Mouse (Mus musculus): Measurements from ENCODE around the gene Neurl2.
"Not testable (repeated sequence)": the region's sequence is repeated elsewhere in the genome, so short reads cannot be mapped to it uniquely, and the experiment has no call there.

Gene Neurl2

DNA sequence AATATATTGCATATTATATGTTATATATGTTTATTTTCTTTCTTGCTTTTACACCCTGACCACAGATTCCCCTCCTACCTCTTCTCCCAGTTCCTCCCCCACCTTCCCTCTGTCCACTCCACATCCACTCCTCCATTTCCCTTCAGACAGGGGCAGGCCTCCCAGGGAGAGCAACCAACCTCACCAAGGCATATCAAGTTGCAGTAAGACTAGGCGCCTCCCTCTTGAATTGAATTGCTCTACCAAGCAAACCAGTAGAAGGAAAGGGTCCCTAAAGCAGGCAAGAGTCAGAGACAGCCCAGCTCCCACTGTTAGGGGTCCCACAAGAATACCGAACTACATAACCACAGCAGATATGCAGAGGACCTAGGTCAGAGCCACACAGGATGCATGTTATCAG lies 25.9 kb upstream of the Neurl2 start:
- in situ Hi-C loops (cut with MboI; ENCODE audit: low sequenced_read_pairs), result no loop called here

DNA sequence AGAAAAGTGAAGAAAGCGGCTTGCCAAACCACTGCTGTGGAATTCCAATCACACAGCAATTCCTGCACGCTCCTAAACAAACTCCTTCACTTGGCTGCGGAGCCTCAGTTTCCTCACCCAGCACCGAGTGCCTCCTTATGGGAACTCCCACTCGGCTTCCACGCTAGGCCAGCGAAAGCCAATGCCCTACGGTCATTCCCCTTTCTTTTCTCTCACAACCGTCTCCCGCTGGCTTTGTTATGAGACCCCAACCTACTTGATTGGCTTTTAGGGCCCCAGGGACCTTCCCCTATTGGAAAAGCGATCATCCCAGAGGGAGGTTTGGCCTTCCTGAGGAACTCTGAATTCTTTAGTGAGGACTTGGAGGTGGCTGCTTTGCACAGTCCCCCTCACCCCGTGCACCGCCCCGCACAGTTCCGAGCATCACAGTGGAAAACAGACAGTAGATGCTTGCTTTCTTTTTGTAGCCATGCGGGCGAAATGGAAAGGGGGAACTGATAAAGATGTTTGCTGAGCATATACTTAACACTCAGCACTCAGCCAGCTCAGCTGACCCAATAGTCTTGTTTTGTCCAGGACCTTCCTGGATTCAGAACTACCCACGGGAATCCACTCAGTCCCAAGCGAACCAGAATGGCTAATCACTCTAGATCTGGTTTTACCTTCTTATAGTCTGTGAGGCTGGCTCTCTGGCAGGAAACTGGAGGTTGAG lies 24.7 kb upstream of the Neurl2 start:
- in situ Hi-C loops (cut with MboI; ENCODE audit: low sequenced_read_pairs), result no loop called here

DNA sequence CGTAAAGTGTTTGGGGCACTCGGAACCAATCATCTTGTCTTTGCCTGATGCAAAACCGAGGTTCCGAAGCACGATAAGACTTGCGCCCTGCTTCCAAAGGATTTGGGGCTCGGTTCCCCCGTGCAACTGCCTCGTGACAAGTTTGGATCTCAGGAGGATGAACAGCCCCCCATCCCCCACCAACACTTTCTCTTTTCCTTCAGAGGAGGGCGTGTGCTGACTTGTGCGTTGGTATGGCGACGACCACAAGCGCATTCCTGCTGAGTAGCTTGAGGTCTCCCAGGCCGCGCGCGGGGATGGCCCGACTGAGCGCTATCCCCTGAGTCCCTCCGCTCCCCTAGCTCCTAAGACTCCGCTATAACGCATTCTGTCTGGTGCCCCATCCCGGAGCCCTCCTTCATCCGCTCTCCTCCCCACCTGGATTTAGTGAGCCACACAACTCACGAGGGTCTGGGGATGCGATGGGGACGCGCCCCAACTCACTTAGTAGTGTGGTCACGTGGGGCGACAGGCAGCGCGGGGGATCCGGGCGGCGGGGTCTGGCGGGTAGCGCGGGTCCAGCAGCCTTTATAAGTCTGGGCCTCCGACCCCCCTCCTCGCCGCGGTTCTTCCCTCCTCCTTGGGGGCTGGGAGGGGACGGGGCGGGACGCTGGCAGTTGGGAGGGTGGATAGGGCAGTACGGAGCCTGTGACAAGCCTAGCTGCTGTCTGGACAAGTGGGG lies 24.0 kb upstream of the Neurl2 start, which contains the start of gene Pltp:
TSS of gene Pltp (minus strand) at position 611 of the 721 bp plus-strand sequence.
- in situ Hi-C loops (cut with MboI; ENCODE audit: low sequenced_read_pairs), result no loop called here

- in situ Hi-C loops (cut with MboI; ENCODE audit: low sequenced_read_pairs), result no loop called here
Measured at GRCm38 (mm10) chr2:164856309-164857100, 23.2 kb upstream of the Neurl2 start.

DNA sequence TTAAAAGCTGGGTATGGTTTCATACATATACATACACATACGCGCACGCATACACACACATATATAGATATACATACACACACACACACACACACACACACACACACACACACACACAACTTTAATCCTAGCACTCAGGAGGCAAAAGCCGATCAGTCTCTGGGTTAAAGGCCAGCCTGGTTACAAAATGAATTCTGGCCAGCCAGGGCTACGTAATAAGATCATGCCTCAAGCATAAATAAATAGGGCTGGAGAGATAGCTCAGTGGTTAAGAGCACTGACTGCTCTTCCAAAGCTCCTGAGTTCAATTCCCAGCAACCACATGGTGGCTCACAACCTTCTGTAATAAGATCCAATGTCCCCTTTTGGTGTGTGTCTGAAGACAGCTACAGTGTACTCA lies 22.3 kb upstream of the Neurl2 start:
- in situ Hi-C loops (cut with MboI; ENCODE audit: low sequenced_read_pairs), result not testable (repeated sequence)

DNA sequence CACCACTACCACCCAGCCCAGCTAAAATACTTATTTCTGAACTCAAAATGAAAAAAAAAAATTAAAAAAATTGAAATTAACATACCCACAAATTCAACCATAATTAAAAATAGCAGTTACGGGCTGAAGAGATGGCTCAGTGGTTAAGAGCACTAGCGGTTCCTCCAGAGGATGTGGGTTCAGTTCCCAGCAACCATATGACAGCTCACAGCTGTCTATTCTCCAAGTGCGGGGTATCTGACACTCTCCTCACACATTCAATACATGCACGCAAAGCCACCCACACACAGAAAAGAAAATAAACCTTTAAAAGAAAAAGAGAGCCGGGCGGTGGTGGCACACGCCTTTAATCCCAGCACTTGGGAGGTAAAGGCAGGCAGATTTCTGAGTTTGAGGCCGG lies 16.8 kb upstream of the Neurl2 start:
- in situ Hi-C loops (cut with MboI; ENCODE audit: low sequenced_read_pairs), result no loop called here

DNA sequence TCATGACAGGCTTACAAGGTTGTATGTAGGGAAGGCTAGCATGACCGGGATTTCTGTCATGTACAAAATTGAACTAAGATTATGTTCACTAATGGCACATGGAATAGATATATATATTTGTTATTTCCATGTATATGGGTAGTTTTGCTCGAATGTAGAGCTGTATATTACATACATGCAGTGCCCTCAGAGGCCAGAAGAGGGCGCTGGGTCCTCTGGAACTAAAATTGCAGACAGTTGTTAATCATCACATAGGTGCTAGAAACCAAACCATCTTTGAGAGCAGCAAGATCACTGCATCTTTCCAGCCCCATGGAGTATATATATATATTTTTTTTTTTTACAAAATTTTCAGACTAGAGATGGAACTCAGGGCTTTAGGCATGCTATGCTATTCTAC lies 12.5 kb upstream of the Neurl2 start:
- in situ Hi-C loops (cut with MboI; ENCODE audit: low sequenced_read_pairs), result no loop called here

GRCm38 (mm10) chr2:164835164-164835563 lies 1.9 kb upstream of the Neurl2 start:
- in situ Hi-C loops (cut with MboI; ENCODE audit: low sequenced_read_pairs), result no loop called here

DNA sequence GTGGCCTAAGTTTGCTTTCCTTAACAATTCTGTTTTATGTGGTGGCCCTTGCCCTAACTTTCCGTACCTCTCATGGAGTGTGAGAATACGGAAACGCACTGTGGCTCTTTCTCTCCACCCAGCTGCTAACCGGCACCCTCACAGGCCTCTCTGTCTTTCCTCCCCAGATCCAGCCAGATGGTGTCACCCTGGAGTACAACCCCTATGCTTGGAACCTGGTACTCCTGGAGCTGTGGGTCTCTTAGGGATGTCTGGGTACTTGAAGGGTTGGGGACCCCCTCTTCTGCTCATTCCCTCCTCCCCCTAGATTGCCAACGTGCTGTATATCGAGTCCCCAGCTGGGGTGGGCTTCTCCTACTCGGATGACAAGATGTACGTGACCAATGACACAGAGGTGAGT lies 1.3 kb upstream of the Neurl2 start:
- in situ Hi-C loops (cut with MboI; ENCODE audit: low sequenced_read_pairs), result no loop called here

DNA sequence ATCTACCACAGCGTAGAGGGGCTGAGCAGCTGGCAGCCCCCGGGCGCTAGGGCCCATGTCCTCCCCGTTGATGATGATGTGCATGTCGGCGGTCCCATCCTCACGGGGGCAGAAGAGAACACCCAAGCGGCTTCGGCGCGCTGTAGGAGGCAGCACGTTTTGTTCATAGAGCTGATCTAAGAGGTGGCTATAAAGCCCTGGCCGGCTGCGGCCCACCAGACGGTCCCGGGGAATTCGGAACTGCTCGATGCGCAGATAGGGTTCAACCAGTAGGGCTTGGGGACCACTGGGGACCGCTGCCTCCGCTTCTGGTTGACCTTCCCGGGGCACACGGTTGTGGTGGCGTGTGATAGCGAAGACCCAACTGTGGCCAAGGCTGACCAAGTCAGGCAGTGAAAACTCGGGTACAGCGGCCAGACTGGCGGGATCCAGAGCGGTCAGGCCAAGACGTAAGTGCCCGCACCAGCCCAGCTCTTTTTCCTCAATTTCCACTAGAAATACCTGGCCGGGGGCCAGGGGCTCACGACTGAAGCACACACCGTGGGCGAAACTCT lies 431 bp downstream of the Neurl2 start, which contains the start of gene Ctsa:
TSS of gene Ctsa (plus strand) at position 126 of the 554 bp plus-strand sequence.
- in situ Hi-C loops (cut with MboI; ENCODE audit: low sequenced_read_pairs), result no loop called here

DNA sequence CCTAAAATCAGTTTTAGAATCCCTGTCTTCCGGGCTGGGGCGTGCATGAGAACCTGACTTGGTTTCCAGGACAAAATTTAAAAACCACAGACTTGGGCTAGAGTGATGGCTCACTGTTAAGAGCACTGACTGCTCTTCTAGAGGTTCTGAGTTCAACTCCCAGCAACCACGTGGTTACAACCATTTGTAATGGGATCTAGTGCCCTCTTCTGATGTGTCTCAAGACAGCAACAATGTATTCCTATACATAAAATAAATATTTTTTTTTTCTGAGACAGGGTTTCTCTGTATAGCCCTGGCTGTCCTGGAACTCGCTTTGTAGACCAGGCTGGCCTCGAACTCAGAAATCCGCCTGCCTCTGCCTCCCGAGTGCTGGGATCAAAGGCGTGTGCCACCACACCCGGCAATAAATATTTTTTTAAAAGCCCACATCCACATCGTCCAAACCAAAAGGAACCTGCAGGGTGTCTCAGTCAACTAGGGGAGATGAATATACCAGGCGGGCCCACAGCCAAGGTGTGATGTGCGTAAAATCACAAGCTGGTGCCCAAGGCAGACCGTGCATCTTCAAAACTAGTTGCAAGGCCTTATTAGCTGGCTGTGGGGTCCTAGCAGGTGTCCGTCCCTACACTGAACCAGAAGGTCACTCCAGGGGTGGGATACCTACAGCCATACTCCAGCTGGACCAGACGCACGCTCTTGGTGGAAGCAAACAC lies 1.1 kb downstream of the Neurl2 start:
- in situ Hi-C loops (cut with MboI; ENCODE audit: low sequenced_read_pairs), result no loop called here

DNA sequence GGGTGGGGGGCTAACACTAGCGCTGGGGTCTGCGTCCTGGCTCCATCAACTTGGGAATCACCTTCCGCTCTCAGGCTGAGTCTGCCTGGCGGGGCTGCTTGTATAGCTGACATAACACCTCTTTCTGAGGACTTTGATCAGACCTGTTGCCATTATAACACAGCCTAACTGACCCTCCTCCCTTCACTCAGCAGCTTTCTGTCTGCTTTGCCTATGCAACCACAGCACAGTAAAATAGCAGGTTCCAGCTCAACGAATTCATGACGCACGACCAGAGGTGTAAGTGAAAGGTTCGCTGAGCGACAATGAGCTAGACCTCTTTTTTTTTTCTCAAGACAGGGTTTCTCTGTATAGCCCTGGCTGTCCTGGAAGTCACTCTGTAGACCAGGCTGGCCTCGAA lies 2.2 kb downstream of the Neurl2 start:
- in situ Hi-C loops (cut with MboI; ENCODE audit: low sequenced_read_pairs), result no loop called here

DNA sequence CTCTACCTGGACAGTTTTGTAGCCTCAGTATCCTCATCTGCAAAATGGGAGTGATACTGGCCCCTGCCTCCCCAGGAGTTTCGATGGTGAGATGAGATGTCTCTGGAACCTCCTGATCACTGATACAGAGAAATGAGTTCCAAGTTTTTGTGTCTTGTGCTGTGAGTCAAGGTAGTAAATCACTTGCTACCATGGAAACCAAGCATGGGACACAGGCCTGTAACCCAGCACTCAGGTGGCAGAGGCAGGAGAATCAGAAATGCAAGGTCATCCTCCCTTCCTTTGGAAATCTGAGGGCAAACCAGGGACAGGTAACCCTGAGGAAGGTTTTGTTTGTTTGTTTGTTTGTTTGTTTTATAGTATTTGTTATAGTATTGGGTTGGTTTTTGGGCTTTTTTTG lies 4.2 kb downstream of the Neurl2 start:
- in situ Hi-C loops (cut with MboI; ENCODE audit: low sequenced_read_pairs), result no loop called here

- in situ Hi-C loops (cut with MboI; ENCODE audit: low sequenced_read_pairs), result no loop called here
Measured at GRCm38 (mm10) chr2:164828437-164828836, 4.8 kb downstream of the Neurl2 start, which contains the start of gene Spata25. Gene Spata25 (minus strand): TSS chr2:164828537.

GRCm38 (mm10) chr2:164827146-164827850 lies 6.0 kb downstream of the Neurl2 start:
- in situ Hi-C loops (cut with MboI; ENCODE audit: low sequenced_read_pairs), result no loop called here

GRCm38 (mm10) chr2:164825521-164825920 lies 7.7 kb downstream of the Neurl2 start:
- in situ Hi-C loops (cut with MboI; ENCODE audit: low sequenced_read_pairs), result no loop called here

DNA sequence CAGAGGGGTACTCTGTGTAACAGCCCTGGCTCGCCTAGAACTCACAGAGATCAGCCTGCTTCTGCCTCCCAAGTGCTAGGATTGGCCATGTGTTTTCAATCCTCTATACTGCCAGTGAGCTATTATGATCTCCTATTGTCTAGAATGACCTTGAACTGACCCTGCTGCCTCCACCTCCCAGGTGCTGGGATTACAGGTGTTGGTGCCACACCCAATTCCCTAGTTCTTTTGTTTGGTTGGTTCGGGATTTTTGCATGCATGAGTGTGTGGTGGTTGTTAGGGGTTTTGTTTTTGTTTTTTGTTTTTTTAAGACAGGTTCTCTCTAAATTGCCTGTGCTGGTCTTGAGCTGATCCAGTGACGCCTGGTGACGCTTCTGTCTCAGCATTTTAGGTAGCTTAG lies 9.3 kb downstream of the Neurl2 start:
- in situ Hi-C loops (cut with MboI; ENCODE audit: low sequenced_read_pairs), result no loop called here

- in situ Hi-C loops (cut with MboI; ENCODE audit: low sequenced_read_pairs), result no loop called here
Measured at GRCm38 (mm10) chr2:164823181-164823585, 10.1 kb downstream of the Neurl2 start.

DNA sequence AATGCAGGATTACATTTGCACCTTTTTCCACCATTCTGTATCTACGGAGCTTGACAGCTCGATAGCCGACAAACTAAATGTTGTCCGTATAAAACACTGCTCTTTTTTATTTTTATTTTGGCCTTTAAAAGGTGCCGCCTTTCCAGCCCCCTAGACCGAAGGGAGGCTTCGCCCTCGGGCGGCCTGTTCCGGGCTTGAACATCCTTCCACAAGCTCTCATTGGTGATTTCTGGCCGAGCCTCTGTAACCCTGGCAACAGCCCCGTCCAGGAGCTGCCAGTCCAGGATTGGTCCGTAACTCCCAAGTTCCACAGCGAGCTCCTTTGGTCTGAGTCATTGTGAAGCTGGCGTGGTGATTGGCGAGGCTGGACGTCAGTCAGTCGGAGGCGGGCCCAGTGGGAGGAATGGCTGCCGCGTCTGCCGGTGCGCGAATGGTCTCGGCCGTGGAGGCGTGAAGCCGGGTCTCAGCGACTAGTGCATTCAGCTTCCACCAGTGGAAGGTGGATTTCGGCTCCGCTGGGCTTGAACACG lies 10.6 kb downstream of the Neurl2 start, which contains the start of gene Zswim1:
TSS of gene Zswim1 (plus strand) at position 51 of the 530 bp plus-strand sequence.
- in situ Hi-C loops (cut with MboI; ENCODE audit: low sequenced_read_pairs), result no loop called here

DNA sequence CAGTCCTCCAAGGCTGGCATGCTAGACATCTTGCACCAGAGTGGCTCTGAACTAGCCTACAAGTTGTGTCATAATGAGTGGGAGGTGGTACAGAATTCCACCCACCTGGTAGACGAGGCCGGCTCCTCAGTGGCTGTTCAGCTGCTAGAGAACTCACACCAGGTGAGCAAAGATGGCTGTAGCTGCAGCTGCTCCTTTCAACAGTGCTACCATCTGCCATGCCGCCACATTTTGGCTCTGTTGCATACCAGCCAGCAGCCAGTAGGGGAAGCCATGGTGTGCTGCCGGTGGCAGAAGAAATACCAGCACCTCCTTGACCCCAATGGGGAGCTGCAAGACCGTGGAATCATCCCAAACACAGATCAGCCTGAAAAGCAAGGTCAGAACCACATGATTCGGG lies 12.2 kb downstream of the Neurl2 start:
- in situ Hi-C loops (cut with MboI; ENCODE audit: low sequenced_read_pairs), result no loop called here

All from CH12F3 (cell line).